Mouse (Mus musculus) left cerebral cortex, postnatal 4 days (tissue): Measurements from ENCODE around the gene Rabl6. TPM values are rescaled to one million over a fixed set of nuclear protein-coding genes. Genes with fewer than 3 reads are reported as not detected.
"Not testable (repeated sequence)": the region's sequence is repeated elsewhere in the genome, so short reads cannot be mapped to it uniquely, and the experiment has no call there.

Experiments
- DNase-seq: peaks from one replicate; pipeline ENCODE4 v3.0.0-alpha.2; 2022
- intact Hi-C: fragments of 180-260 bp; cut with DNase I; formaldehyde crosslinking; loops from one replicate; pipeline ENCODE4 v1.15.1; 2025
- total RNA-seq, 2 experiments: library from RNA; stranded (reverse); gene quantifications; 2 replicates each; pipeline ENCODE4 v1.2.3; 2021

The Rabl6 gene
- total RNA-seq, 2 experiments from 2014 or later = 85.9 to 87.1 TPM

- no peak for DNase-seq
- intact Hi-C loops = no loop called here
Measured at GRCm38 (mm10) chr2:25576028-25576850, 32.1 kb downstream of the Rabl6 start.

- intact Hi-C loops = no loop called here
- DNase-seq = peak; percentile 51
Measured at GRCm38 (mm10) chr2:25575432-25576027, 32.8 kb downstream of the Rabl6 start.

- intact Hi-C loops = no loop called here
- peak; percentile 97 for DNase-seq
Measured at GRCm38 (mm10) chr2:25574579-25575431, 33.5 kb downstream of the Rabl6 start, which contains the start of the genes Mamdc4 and Phpt1. Mamdc4 (minus strand) TSS chr2:25574845. Phpt1 (minus strand) TSS chr2:25575224.

- peak; percentile 19 for DNase-seq
- intact Hi-C loops = no loop called here
Measured at GRCm38 (mm10) chr2:25574136-25574535, 34.2 kb downstream of the Rabl6 start.

GRCm38 (mm10) chr2:25573068-25573467 lies 35.3 kb downstream of the Rabl6 start:
- DNase-seq = no peak
- intact Hi-C loops = no loop called here

GRCm38 (mm10) chr2:25571221-25571620 lies 37.1 kb downstream of the Rabl6 start:
- intact Hi-C loops = no loop called here
- DNase-seq = no peak

GRCm38 (mm10) chr2:25569323-25569722 lies 39.0 kb downstream of the Rabl6 start:
- intact Hi-C loops = no loop called here
- no peak for DNase-seq

- DNase-seq = no peak
- intact Hi-C loops = no loop called here
Measured at GRCm38 (mm10) chr2:25568473-25569019, 39.8 kb downstream of the Rabl6 start.

GRCm38 (mm10) chr2:25566558-25566957 lies 41.8 kb downstream of the Rabl6 start:
- intact Hi-C loops = no loop called here
- no peak for DNase-seq

GRCm38 (mm10) chr2:25565741-25566140 lies 42.6 kb downstream of the Rabl6 start:
- DNase-seq = no peak
- intact Hi-C loops = no loop called here

GRCm38 (mm10) chr2:25561946-25562345 lies 46.4 kb downstream of the Rabl6 start:
- intact Hi-C loops = no loop called here
- DNase-seq = peak; percentile 25

- DNase-seq = no peak
- intact Hi-C loops = no loop called here
Measured at GRCm38 (mm10) chr2:25560551-25560950, 47.8 kb downstream of the Rabl6 start.

- intact Hi-C loops = no loop called here
- DNase-seq = no peak
Measured at GRCm38 (mm10) chr2:25558774-25559173, 49.5 kb downstream of the Rabl6 start.

- intact Hi-C loops = no loop called here
- DNase-seq = no peak
Measured at GRCm38 (mm10) chr2:25557964-25558360, 50.4 kb downstream of the Rabl6 start.

- intact Hi-C loops = no loop called here
- peak; percentile 96 for DNase-seq
Measured at GRCm38 (mm10) chr2:25557221-25557963, 50.9 kb downstream of the Rabl6 start, which contains the start of gene Edf1. Edf1 (plus strand) TSS chr2:25557847.

GRCm38 (mm10) chr2:25556296-25556695 lies 52.0 kb downstream of the Rabl6 start:
- no peak for DNase-seq
- intact Hi-C loops = no loop called here

- intact Hi-C loops, DNase-seq: not testable (repeated sequence)
Measured at GRCm38 (mm10) chr2:25555479-25555878, 52.8 kb downstream of the Rabl6 start.

GRCm38 (mm10) chr2:25553171-25553786 lies 55.0 kb downstream of the Rabl6 start:
- not testable (repeated sequence) for DNase-seq

GRCm38 (mm10) chr2:25551186-25551585 lies 57.1 kb downstream of the Rabl6 start:
- intact Hi-C loops = no loop called here
- DNase-seq = peak; percentile 50

More at GRCm38 (mm10) chr2:25553171-25553786, 55.0 kb downstream of the Rabl6 start:
- intact Hi-C loops = not testable (repeated sequence)
